Mouse (Mus musculus) layer of hippocampus, adult 8-10 months (tissue): ENCODE measurements at regions not wholly inside any gene's neighbourhood (a gene's known extent, or its start where the extent isn't known, plus 50 kb on each side); places are given as distances from the start of the nearest gene placed in this dataset.
"Not testable (repeated sequence)": the region's sequence is repeated elsewhere in the genome, so short reads cannot be mapped to it uniquely, and the experiment has no call there.

Experiments
- DNase-seq, 2 experiments: peaks; one replicate each; pipeline ENCODE4 v3.0.0; 2022; ENCODE audit warnings: low spot score in 2 of 2

DNA sequence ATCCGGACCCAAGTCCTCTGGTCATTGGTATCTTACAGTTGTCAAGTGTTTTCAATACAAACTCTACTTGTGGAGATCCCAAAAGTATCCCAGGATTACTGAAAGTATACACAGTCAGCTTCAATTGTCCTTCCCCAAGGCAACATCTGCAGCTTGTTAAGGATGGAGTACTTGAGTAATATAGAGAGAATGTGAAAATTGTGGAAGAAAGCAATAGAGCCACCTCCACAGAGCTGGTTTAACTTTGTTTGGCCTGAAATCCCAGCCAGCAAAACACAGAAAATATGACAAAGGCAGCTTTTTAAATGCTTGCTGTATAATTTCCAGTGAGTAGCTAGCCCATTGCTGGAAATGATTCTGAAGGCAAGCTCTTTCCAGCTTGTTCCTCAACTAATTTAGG, 217.0 kb upstream of the Tbl1xr1 start:
- no peak for DNase-seq

DNA sequence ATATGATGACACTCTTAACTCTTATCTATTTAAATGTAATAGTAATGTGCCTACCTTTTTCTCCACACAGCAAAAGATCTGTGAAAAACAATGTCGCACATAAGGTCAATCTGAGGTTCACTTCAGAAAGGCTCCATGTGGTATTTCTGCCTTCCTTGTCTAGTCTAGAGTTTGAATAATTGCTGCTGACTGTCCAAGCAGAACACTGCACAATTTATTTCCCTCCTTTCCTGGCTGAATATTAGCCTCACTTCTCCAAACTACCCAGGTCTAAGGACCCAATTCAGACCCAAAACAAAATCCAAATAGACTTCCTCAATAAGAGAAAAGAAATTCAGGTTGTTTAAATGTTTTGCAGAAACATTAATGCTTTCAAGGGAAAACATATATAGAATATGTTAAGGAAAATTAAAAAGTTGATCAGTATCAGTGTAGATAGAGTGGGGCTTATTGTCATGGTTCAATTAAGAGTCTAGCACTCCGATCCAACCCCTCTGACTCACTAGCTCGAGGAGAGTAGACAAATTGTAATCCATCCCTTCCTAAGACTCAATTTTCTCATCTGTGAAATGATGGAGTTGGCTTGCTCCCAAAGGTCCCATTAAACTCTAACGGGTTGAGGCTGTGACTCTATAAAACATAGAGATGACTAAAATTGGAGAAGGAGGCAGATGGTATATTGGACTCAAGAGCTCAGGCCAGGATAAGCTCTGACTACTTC, 215.4 kb upstream of the Tbl1xr1 start:
- DNase-seq = no peak

DNA sequence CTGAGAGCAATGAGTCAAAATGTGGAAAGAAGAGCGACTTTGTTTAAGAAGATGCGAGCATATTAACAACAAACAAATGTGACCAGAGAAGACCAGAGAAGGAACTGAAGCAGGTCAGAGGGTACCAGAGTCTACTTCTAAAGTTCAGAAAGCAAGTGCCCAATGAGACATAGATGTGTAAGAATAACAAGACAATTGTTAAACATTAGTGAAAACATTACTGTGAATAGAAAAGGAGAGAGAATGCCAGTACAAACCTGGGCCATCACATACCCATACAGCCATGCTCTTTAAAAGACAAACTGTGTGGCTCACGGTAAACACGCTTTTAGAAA, 214.8 kb upstream of the Tbl1xr1 start:
- no peak for DNase-seq

DNA sequence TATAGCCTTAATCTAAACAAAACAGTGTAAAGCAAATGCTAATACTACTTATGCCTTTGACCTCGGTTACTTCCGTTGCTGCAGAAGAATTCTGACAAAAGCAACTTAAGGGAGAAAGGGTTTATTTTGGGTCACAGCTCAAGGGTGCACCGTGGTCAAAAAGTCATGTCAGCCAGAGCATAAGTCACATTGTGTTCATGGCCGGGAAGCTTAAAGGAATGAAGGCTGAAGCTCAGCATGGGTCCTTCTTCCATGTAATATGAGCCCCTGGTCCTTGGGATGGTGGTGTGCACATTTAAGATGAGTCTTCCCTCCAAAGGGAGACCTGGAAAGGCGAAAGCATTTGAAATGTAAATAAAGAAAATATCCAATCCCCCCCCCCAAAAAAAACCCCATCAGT, 212.1 kb upstream of the Tbl1xr1 start:
- no peak for DNase-seq

DNA sequence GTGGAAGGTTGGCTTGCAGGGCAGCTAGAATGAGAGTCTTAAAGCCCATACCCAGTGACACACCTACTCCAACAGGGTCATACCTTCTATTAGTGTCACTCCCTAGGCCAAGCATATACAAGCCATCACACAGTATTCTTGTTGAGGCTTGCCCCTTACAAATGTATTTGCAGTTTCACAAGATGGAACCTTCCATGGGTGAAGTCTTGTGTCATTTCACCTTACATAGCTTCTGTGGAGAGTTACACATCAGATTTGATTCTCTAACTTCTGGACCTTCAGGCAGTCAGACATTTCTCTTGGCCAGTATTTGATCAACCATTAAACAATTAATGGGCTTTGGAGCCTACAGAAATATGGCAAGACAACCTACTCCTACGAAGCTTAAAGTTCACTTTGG, 210.6 kb upstream of the Tbl1xr1 start:
- no peak for DNase-seq

DNA sequence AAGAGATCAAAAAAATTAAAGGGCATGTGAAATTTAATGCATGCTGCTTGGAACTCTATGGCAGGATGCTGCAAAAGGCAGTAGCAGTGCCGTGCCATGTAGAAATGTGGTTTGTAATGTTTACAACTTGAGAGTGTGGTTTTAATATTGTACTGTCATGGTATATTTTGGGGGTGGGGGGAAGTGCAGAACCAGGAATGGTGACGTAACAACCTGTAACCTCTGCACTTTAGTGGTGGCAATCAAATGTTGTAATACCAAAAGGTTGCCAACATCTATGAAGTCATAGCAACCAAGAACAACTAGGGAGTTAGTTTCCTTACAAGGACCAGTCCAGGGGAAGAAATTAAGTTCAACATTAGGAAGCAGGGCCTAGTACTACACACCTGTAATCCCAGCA, 198.1 kb upstream of the Tbl1xr1 start:
- DNase-seq = no peak

DNA sequence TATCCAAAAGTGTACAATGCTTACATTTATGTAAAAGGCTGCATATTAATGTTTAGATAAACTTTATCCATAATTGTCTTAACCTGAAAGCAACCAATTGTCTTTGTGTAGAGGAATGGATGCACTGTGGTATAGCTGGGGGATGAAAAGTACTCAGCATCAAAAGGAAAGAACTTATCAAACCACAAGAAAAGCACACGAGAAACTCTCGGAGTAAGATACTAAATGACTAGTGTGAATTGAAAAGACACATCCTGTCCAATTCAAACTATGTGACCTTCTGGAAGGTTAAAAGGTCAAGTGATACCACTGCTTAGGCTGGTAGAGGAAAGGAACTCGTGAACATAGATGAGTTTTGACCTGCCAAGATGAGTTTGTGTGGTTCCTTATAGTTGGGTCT, 192.2 kb upstream of the Tbl1xr1 start:
- DNase-seq = no peak

DNA sequence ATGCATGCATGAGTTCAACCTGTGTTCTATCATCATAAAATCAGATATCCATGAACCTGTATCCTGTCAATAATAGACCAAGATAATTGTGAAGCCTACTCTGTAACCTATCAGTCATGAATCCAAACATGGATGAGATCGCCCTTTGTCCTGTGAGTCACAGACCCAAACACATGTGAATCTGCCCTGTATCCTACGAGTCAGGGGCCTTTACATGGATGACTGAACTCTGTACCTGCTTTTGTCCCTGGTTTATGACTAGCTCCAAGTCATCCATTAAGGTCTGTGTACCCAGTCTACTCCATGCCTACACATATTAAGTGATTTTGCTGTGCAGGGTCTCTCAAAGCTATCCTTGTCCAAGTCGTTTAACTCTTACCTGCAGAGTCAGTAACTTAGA, 187.7 kb upstream of the Tbl1xr1 start:
- no peak for DNase-seq

DNA sequence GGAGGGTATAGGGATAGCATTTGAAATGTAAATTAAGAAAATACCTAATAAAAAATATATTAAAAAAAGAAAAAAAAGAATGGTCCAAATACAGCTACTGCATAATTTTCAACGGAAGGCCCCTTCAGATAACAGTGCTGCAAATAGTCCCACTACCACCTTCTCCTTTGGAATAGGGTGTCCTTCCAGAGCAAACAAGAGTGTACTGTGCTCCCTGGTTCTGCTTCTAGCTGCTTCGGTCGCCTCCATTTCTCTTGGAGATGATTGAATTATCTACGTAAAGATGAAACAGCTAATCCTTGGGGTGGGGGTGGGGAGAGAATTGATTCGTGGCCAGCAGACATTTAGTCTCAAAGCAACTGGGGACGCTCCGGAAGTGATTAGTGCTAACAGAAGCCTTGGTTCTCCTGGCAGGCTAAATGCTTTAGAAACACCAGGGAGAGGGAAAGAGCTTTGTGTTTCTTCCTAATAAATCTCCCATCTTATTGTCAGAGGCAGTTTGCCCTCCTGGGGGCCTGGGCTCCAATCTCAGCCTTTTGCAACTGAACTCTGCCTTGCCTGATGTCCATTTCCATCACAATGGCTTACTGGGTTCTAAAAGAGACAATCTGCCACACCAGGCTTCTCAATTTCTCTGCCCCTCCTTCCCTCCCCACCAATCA, 184.5 kb upstream of the Tbl1xr1 start:
- no peak for DNase-seq

DNA sequence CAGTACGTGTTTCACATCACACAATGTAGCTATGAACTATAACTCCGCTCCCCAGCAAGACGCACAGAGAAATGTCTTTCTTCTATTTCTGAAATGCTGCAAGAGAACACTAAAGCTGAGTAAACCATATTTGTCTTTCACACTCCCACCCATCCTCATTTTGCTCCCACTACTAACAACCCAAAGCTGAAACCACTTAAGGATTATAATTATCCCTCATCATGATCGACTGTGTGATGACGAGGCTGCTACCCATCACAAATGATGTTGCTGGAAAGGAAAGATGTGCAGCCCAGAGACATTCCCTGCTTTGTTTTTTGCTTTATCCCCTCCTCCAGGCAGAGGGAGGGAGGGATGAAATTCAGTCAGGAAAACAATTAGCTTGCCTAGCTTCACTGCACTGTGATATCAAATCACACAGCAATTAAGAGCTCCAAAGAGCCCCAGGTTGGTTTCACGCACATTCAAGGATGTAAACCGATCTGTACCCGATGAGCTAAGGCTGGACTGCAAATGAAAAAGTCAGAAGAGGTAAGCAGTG, 183.5 kb upstream of the Tbl1xr1 start:
- DNase-seq = peak; percentile 24 to 30

DNA sequence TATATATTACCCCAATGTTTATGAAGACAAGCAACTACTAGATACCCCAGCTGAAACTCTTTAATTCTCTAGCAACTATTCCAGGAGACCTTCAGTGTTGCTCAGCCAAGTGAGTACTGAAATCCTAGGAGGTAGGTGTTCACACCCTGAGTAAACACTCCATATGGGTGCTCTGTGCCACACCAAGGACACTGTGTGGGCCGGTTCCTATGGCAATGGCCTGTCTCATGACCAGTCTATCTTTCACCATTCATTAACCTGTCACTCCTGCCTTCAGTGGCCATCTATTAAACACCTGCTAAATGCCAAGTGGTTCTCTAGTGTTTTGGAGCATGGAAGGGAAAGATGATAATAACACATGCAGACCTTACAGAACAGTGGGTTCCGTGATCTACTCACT, 180.9 kb upstream of the Tbl1xr1 start:
- DNase-seq = no peak

DNA sequence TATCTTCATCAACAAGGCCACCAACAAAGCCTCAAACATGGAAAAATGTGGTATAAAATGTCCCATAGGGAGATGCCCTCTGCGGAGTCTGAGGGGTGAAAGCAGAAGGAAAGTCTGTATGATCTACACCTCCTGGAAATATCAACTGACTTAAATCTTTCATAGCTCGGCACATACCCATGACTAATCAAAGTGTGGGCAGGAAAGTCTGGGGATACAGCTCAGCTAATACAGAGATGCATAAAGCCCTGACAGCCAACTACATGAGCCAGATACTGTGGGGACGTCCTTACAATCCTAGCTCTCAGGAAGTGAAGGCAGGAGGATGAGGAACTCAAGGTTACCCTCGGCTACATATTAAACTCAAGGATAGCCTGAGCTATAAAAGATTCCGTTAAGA, 178.2 kb upstream of the Tbl1xr1 start:
- no peak for DNase-seq

DNA sequence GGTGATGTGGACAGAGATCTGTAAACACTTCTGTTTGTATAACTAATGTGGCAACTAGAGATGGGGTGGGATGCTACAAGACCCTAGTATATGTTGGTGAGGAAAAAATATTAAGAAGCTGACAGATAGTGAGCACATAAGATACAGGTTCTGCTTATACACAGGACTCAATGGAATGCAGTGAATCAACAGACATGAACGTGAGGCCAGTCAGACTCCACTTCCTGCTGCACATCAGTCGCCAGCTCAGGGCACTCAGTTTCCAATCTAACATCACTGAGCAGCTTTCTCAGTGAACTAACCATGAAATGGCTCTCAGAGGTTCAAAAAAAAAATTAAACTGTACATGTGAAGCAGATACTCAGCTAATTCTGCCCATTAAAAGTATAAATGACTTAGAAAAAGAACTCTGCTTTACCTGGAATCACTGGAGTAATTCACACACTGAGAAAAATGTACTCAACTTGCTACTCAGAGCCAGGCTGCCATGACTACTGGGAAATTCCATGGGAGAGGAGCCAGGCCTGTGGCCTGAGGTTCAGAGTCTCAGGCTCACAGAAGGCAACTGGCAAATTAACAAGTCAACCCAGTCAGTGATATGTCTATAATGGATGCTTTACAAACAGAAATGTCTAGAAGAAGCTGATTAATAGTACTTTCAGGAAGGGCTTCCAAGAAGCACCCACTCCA, 170.9 kb upstream of the Tbl1xr1 start:
- DNase-seq = no peak

DNA sequence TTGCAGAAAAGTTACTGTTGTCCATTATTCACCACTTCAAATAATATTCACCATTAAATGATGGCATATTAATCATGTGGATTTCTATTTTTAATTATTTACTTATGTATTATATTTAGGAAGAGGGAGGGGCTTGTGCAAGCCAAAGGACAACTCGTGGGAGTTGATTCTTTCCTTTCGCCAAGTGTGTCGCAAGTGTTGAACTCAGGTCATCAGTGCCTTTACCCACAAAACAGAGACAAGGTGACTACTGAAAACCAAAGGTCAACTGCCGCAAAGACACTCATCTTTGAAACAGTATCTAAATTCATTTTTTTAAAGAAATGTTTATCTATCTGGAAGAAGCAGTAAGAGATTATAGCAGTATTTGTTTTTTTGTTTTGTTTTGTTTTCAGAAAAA, 167.6 kb upstream of the Tbl1xr1 start:
- DNase-seq = no peak

DNA sequence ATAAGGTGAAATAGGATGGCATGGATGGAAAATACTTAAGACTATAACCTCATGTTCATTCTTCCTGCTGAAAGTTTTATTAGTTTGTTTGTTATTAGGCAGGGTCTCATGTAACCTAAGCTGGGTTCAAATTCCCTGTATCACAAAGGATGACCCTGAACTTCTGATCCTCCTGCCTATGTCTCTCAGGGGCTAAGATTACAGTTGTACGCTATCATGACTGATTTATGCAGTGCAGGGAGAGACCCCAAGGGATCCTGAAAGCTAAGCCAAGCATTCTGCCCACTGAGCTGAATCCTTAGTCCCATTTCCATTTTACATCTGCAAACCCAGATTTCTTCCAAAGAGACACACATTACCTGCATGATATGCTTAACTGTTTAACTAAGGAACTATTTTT, 166.4 kb upstream of the Tbl1xr1 start:
- no peak for DNase-seq

DNA sequence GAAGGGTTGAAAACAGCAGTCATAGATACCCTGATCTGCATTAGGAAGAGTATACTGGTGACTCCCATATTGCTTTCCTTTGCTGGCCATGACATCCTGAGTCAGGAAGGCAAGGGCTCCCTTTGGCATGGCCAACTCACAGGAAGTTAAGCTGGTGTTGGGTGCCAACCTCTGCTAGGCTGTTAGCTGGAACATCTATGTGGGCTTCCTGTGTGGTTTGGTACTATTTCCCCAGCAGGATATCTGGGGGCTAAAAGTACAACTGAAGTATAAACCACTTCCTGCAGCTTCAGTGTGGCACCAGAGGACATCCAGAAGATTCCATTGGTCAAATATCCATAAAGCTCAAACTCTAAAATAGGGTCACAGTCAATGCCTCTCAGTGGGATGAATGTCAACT, 165.4 kb upstream of the Tbl1xr1 start:
- DNase-seq = no peak

DNA sequence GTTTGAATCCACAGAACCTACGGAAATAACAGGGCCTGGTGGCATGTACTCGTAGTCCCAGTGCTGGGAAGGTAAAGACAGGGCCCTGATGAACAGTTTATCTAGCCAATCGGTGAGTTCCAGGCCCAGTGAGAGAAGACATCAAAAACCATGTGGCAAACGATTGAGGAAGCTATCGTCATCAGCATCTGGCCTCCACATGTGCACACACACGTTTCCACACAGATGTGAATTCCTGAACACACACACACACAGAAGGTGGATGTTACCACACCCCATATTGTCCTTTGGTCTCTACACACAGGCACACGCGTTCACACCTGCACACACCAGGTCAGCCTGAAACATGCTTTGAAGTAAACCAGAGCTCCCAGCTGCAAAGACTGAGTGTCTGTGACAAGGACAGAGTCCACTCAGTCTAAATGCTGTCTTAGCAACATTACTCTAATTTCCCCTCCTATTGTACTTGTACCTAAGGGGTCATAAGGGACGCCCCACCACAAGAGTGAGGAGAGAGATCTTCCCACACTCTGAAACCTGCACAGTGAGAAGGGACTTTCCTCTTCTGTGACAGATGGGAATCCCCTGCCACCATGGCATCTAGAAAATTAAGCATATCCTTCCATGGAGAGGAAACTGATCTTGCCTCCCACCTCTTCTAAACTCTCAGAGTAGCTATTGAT, 159.1 kb upstream of the Tbl1xr1 start:
- DNase-seq = no peak

DNA sequence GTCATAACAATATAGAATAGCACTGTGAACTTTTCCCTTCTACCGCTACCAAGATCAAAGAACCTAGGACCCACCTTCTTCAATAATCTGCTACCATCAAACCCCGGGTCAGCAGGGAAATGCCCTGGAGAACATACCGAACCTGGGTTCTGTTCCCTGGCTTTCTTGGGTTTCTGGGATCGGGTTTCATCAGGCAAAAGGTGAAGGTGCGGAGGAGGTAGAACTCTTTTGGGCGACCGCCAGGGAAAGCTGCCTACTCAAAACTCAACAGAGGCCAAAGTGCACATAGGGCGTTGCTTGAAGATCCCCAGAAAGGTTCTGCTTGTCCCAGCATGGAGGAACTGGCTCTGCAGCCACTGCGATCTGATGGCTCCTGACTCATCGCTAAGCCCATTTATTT, 158.0 kb upstream of the Tbl1xr1 start:
- DNase-seq = no peak

DNA sequence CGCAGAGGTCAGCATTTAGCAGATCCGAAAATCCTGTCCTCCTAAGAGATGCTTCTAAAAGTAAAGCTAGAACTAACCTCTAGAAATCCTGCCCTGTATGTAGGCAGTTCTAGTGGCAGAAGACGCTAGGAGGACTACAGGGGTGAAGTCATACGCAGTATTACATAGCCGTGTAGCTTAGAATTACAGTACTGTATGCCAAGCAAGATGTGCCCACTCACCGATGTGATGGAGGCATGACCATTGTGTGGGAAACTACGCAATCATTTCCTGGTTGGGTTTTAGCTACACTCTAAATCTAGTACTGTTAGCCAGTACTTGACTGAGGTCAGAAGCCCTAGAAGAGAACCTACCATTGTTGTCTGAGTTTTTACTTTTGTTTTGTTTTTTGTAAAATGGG, 156.5 kb upstream of the Tbl1xr1 start:
- no peak for DNase-seq

DNA sequence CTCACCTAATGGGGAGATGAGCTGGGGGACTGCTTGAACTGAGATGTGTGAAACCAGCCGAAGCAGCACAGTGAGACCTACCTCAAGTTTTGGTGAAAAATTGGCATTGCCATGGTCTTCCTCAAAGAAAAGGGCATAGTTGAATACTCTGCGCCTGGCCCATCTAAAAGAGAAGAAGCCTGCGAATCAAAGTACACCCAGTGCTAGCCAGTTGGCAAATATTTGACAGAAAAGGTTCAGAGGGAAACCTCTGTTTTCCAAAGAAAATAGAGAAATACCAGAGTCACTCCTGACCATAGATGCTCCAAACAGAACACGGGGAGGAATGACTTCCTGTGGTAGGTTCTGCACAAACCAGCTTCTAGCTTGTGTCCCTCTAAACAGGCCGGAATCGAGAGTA, 144.5 kb upstream of the Tbl1xr1 start:
- DNase-seq = no peak

DNA sequence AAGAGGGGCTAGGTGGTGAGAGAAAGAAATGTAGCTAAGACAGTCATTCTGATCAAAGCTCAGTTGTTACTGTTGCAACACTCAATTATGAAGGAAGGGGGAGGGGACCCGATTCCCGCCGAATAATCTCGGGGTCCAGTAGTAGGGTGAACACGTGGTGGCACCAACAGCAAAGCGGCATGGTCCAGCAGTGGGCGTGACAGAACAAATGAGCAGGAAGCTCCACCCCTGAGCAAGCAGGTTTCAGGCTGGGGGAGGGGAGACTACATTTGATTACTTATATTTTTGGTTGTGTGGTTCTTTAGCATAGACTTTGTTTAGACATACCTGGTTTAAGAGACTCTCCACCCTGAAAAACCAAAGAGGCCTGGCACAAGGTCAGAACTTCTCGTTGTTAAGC, 143.8 kb upstream of the Tbl1xr1 start:
- not testable (repeated sequence) for DNase-seq

DNA sequence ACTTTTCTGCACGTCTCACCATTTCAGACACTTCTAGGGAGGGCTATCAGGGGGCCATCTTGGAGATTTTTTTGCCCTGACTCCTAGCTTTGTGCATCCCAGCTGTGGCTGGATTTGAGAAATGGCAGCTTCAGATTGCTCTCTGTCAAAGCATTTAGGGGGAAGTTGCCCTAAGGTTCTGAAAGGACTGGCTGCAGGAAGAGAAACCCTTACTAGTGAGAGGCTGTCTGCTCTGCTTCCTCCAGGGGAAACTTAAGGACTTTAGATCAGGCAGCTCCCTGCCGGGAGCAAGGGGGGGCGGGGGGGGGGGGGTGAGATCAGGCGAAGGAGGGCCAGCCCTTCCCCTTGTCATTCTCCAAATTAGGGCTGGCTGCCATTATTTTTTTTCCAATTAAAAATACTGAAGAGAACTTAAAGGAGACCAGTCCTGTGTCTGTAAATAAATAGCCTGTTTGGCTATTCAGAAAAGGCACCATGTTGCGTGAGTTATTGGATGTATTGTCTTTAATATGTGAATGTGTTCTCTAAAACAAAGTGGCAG, 141.7 kb upstream of the Tbl1xr1 start:
- DNase-seq = no peak
